Mouse (Mus musculus) gastrocnemius, postnatal 36 days (tissue): ENCODE measurements at regions not wholly inside any gene's neighbourhood (a gene's known extent, or its start where the extent isn't known, plus 50 kb on each side); places are given as distances from the start of the nearest gene placed in this dataset.

ENCODE experiments used
- DNase-seq, 2 experiments: peaks; one replicate each; pipeline ENCODE4 v3.0.0; 2022
- intact Hi-C: fragments of 180-260 bp; cut with DNase I; formaldehyde crosslinking; loops from one replicate; pipeline ENCODE4 v1.15.1; 2025

DNA sequence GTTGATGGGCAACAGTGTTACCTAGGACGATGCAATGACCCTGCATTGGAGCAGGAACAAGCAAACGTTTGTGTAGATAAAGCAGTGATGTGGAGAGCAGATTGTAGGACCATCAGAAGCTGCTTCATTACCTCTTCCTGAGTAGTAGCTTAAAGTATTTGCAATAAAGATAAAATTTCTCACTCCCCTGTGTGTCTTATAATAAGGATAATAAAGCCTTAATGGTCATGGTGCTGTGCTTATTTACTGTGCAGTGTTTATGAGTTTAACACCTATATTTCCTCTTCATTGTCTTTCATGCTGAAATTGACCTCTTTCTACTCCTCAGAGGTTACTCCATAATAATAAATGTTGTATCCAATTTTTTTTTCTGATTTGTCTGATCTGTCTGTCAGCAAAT lies 1146.3 kb upstream of the Cdh20 start:
- no peak for DNase-seq
- intact Hi-C loops, result no loop called here

- intact Hi-C loops, result loop anchor here (10.0 kb wide), 1 partner anchor 180 kb away; no protein-coding TSS in a partner anchor
- DNase-seq, result no peak
These were observed 1123.0 kb upstream of the Cdh20 start for GRCm38 (mm10) chr1:103645285-103645684.
